9 mouse cellular contexts compared by ENCODE assay signal in the genomic region with DNA sequence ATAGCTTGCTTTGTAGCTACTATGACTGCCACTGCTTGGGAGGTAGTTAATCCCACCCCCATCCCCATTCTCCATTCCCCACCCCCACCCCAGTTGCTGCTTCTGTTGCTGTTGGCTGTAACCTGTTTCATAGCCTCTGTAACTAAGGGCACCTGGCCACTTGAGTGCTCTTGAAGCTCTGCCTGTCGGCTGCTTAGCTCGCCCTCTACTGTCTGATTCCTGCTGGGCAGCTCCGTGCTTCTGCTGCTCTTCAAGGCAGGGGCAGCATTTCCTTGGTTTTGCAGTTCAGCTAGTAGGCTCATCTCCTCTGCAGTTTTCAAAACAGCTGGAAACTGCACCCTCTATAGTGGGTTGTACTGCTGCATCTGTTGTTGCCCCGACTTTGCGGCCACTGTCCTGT. TPM values are rescaled to one million over a fixed set of nuclear protein-coding genes. Genes with fewer than 3 reads are reported as not detected.
DNase-seq lines count a peak whose midpoint lies in the region; ATAC-seq lines count a peak whose summit lies in the region.
"Had no signal": no experiment of that assay in that cellular context is flagged by ENCODE, and none has a peak within 500 bp of the region (broad histone marks: within the 10 kb centered on the region; RNA-seq: fewer than 3 reads in every experiment).

No protein-coding gene starts in this region.

- no peak overlapping the region for H3K27ac ChIP-seq in forebrain, embryonic 11.5 days (ENCODE audit: low read depth, low read length)
- H3K27ac ChIP-seq in forebrain, embryonic 16.5 days (ENCODE audit: low read length): no peak overlapping the region
- H3K27ac ChIP-seq in neural tube, embryonic 13.5 days (replicated peaks): peak overlapping the region; percentile 33
- no peak overlapping the region for H3K27ac ChIP-seq in neural tube, embryonic 15.5 days (replicated peaks)
- H3K27ac ChIP-seq in embryonic facial prominence, embryonic 11.5 days (replicated peaks; ENCODE audit: low read depth, low read length): no peak overlapping the region
- peak overlapping the region; percentile 62; the same call in 1 of the 2 replicates for H3K27ac ChIP-seq in limb, embryonic 12.5 days

- H3K36me3 ChIP-seq in forebrain, embryonic 11.5 days (ENCODE audit: control insufficient read depth, insufficient read depth, low read length): no peaks in the 10 kb centered on the region
- H3K36me3 ChIP-seq in forebrain, embryonic 16.5 days (ENCODE audit: control insufficient read depth, insufficient read depth): no peaks in the 10 kb centered on the region
- H3K36me3 ChIP-seq in neural tube, embryonic 13.5 days: no peaks in the 10 kb centered on the region
- no peaks in the 10 kb centered on the region for H3K36me3 ChIP-seq in neural tube, embryonic 15.5 days
- H3K36me3 ChIP-seq in embryonic facial prominence, embryonic 11.5 days (replicated peaks; ENCODE audit: control insufficient read depth, insufficient read depth, low read depth, low read length): no peaks in the 10 kb centered on the region
- H3K36me3 ChIP-seq in limb, embryonic 12.5 days: peaks cover 2% of the 10 kb centered on the region; the same call in 1 of the 2 replicates

- DNase-seq in forebrain, embryonic 11.5 days (ENCODE audit: low spot score): peak; percentile 55
- DNase-seq in embryonic facial prominence, embryonic 11.5 days (ENCODE audit: low spot score): peak; percentile 61
- peak; percentile 13 for DNase-seq in retina, postnatal 7 days (ENCODE audit: low read depth, low spot score)
- no peak for DNase-seq in c-Kit-positive CD71-positive TER-119-positive erythroid progenitor cells, embryonic 14.5 days (ENCODE audit: low spot score)

- no peaks in the 10 kb centered on the region for H3K27me3 ChIP-seq in forebrain, embryonic 11.5 days (ENCODE audit: control insufficient read depth, insufficient read depth, low read length)
- no peaks in the 10 kb centered on the region for H3K27me3 ChIP-seq in forebrain, embryonic 16.5 days (replicated peaks; ENCODE audit: control insufficient read depth, insufficient read depth, low read length)
- H3K27me3 ChIP-seq in neural tube, embryonic 13.5 days: no peaks in the 10 kb centered on the region
- H3K27me3 ChIP-seq in neural tube, embryonic 15.5 days (replicated peaks): no peaks in the 10 kb centered on the region
- no peaks in the 10 kb centered on the region for H3K27me3 ChIP-seq in embryonic facial prominence, embryonic 11.5 days (ENCODE audit: control insufficient read depth, insufficient read depth, low read length)
- no peaks in the 10 kb centered on the region for H3K27me3 ChIP-seq in limb, embryonic 12.5 days

- no peak overlapping the region for H3K9ac ChIP-seq in forebrain, embryonic 11.5 days (ENCODE audit: low read length)
- no peak overlapping the region for H3K9ac ChIP-seq in forebrain, embryonic 16.5 days (replicated peaks; ENCODE audit: low read depth, low read length)
- no peak overlapping the region for H3K9ac ChIP-seq in neural tube, embryonic 13.5 days
- H3K9ac ChIP-seq in neural tube, embryonic 15.5 days (replicated peaks): no peak overlapping the region
- H3K9ac ChIP-seq in embryonic facial prominence, embryonic 11.5 days (replicated peaks; ENCODE audit: low read length): no peak overlapping the region
- H3K9ac ChIP-seq in limb, embryonic 12.5 days (replicated peaks): no peak overlapping the region

- H3K4me2 ChIP-seq in forebrain, embryonic 11.5 days (ENCODE audit: low read depth, low read length, severe bottlenecking): no peak overlapping the region
- no peak overlapping the region for H3K4me2 ChIP-seq in forebrain, embryonic 16.5 days (ENCODE audit: low read length)
- no peak overlapping the region for H3K4me2 ChIP-seq in neural tube, embryonic 13.5 days
- H3K4me2 ChIP-seq in neural tube, embryonic 15.5 days: no peak overlapping the region
- H3K4me2 ChIP-seq in embryonic facial prominence, embryonic 11.5 days (ENCODE audit: low read depth, low read length): no peak overlapping the region
- H3K4me2 ChIP-seq in limb, embryonic 12.5 days: no peak overlapping the region

- no peak; the same call in 1 of the 2 replicates for ATAC-seq in forebrain, embryonic 11.5 days (replicated peaks; ENCODE audit: low FRiP score)
- ATAC-seq in forebrain, embryonic 16.5 days: no peak
- peak; percentile 9; the same call in 1 of the 2 replicates for ATAC-seq in neural tube, embryonic 13.5 days (ENCODE audit: low read depth)
- no peak for ATAC-seq in neural tube, embryonic 15.5 days (ENCODE audit: low FRiP score)
- peak; percentile 39; the same call in 1 of the 2 replicates for ATAC-seq in embryonic facial prominence, embryonic 11.5 days (replicated peaks; ENCODE audit: insufficient number of reproducible peaks, low FRiP score, low TSS enrichment, low read depth)
- 0 out of 2 replicates have a peak, but pooled peaks have one; percentile 52 for ATAC-seq in limb, embryonic 12.5 days (ENCODE audit: insufficient number of reproducible peaks, insufficient read depth, low FRiP score, low TSS enrichment, low read depth)

- H3K4me3 ChIP-seq in forebrain, embryonic 11.5 days (ENCODE audit: low read depth, low read length): no peak overlapping the region
- H3K4me3 ChIP-seq in forebrain, embryonic 16.5 days (replicated peaks; ENCODE audit: low read length): no peak overlapping the region
- no peak overlapping the region for H3K4me3 ChIP-seq in neural tube, embryonic 13.5 days
- no peak overlapping the region for H3K4me3 ChIP-seq in neural tube, embryonic 15.5 days (replicated peaks)
- H3K4me3 ChIP-seq in embryonic facial prominence, embryonic 11.5 days (ENCODE audit: low read depth, low read length): no peak overlapping the region
- H3K4me3 ChIP-seq in limb, embryonic 12.5 days (replicated peaks): no peak overlapping the region

- H3K9me3 ChIP-seq in forebrain, embryonic 11.5 days (ENCODE audit: control insufficient read depth, low read length): no peaks in the 10 kb centered on the region
- no peaks in the 10 kb centered on the region for H3K9me3 ChIP-seq in forebrain, embryonic 16.5 days (ENCODE audit: control insufficient read depth, low read length)
- no peaks in the 10 kb centered on the region for H3K9me3 ChIP-seq in neural tube, embryonic 13.5 days
- H3K9me3 ChIP-seq in neural tube, embryonic 15.5 days (replicated peaks): no peaks in the 10 kb centered on the region
- H3K9me3 ChIP-seq in embryonic facial prominence, embryonic 11.5 days (replicated peaks; ENCODE audit: control insufficient read depth, low read length): no peaks in the 10 kb centered on the region
- H3K9me3 ChIP-seq in limb, embryonic 12.5 days: no peaks in the 10 kb centered on the region
- H3K9me3 ChIP-seq: G1E had no signal

- WGBS in forebrain, embryonic 11.5 days: 31% methylated on average over 5 of the region's 5 CpGs
- 36% methylated on average over 5 of the region's 5 CpGs for WGBS in forebrain, embryonic 16.5 days
- 35% methylated on average over 5 of the region's 5 CpGs for WGBS in neural tube, embryonic 13.5 days
- 27% methylated on average over 5 of the region's 5 CpGs for WGBS in neural tube, embryonic 15.5 days
- 39% methylated on average over 5 of the region's 5 CpGs for WGBS in embryonic facial prominence, embryonic 11.5 days
- WGBS in limb, embryonic 12.5 days: 33% methylated on average over 5 of the region's 5 CpGs

- no peaks in the 10 kb centered on the region for H3K4me1 ChIP-seq in forebrain, embryonic 11.5 days (replicated peaks; ENCODE audit: control insufficient read depth, insufficient read depth, low read length)
- peaks cover 30% of the 10 kb centered on the region for H3K4me1 ChIP-seq in forebrain, embryonic 16.5 days (replicated peaks; ENCODE audit: control insufficient read depth, insufficient read depth, low read length)
- peaks cover 66% of the 10 kb centered on the region for H3K4me1 ChIP-seq in neural tube, embryonic 13.5 days (replicated peaks)
- H3K4me1 ChIP-seq in neural tube, embryonic 15.5 days: peaks cover 48% of the 10 kb centered on the region
- no peaks in the 10 kb centered on the region for H3K4me1 ChIP-seq in embryonic facial prominence, embryonic 11.5 days (ENCODE audit: control insufficient read depth, insufficient read depth, low read length)
- H3K4me1 ChIP-seq in limb, embryonic 12.5 days (replicated peaks): peaks cover 25% of the 10 kb centered on the region

RNA-seq across cellular contexts. Expression of gene Gsk3b, which starts 48.5 kb away (rescaled TPM):
- 106 and 110 TPM in 2 replicates for polyA plus RNA-seq in forebrain, embryonic 11.5 days (2014; fragmentation: Nextera tagmentation; extraction: Ambion mirVana)
- polyA plus RNA-seq in forebrain, embryonic 16.5 days (2015; fragmentation: Nextera tagmentation; extraction: Ambion mirVana): 155 and 159 TPM in 2 replicates
- polyA plus RNA-seq in neural tube, embryonic 13.5 days (2015; fragmentation: Nextera tagmentation; extraction: Ambion mirVana): 158 and 167 TPM in 2 replicates
- polyA plus RNA-seq in neural tube, embryonic 15.5 days (2015; fragmentation: Nextera tagmentation; extraction: Ambion mirVana): 130 and 145 TPM in 2 replicates
- 80.3 and 81.9 TPM in 2 replicates for polyA plus RNA-seq in embryonic facial prominence, embryonic 11.5 days (2014; fragmentation: Nextera tagmentation; extraction: Ambion mirVana)
- polyA plus RNA-seq in limb, embryonic 12.5 days (2016; fragmentation: Nextera tagmentation; extraction: Ambion mirVana): 65.6 and 68.6 TPM in 2 replicates

Comparison
In these comparisons a context has a peak if more than half of its experiments do, and no peak if none do; other contexts are left out.
1. ATAC-seq: peak in neural tube, embryonic 13.5 days (single experiment), embryonic facial prominence, embryonic 11.5 days (single experiment) and limb, embryonic 12.5 days (single experiment); none in forebrain, embryonic 11.5 days (single experiment), forebrain, embryonic 16.5 days (single experiment) and neural tube, embryonic 15.5 days (single experiment).
2. H3K27ac ChIP-seq: peak in neural tube, embryonic 13.5 days (single experiment) and limb, embryonic 12.5 days (single experiment); none in forebrain, embryonic 11.5 days (single experiment), forebrain, embryonic 16.5 days (single experiment), neural tube, embryonic 15.5 days (single experiment) and embryonic facial prominence, embryonic 11.5 days (single experiment).